Comparison of ENCODE assay signal across 8 mouse cellular contexts in genomic region chr4:141053138-141053537, GRCm38 (mm10). TPM values are rescaled to one million over a fixed set of nuclear protein-coding genes. Genes with fewer than 3 reads are reported as not detected.
A peak's percentile ranks its signal among the peaks of the same experiment; 100 is the strongest.
DNase-seq lines count a peak whose midpoint lies in the region; ATAC-seq and TF ChIP-seq lines count a peak whose summit lies in the region.
"Had no signal": no experiment of that assay in that cellular context is flagged by ENCODE, and none has a peak within 500 bp of the region (broad histone marks: within the 10 kb centered on the region; RNA-seq: fewer than 3 reads in every experiment).

No protein-coding gene starts in this region.

- peak overlapping the region; percentile 29 for H3K4me2 ChIP-seq in hindbrain, postnatal 0 days (ENCODE audit: low read depth, low read length)
- no peak overlapping the region for H3K4me2 ChIP-seq in limb, embryonic 14.5 days (replicated peaks; ENCODE audit: low read depth, low read length, severe bottlenecking)

- peaks cover 33% of the 10 kb centered on the region for H3K36me3 ChIP-seq in E14TG2a.4 (ENCODE audit: insufficient read depth, low read length)
- H3K36me3 ChIP-seq in embryonic facial prominence, embryonic 10.5 days (replicated peaks), result peaks cover 84% of the 10 kb centered on the region
- H3K36me3 ChIP-seq in hindbrain, postnatal 0 days (ENCODE audit: insufficient read depth, low read length), result no peaks in the 10 kb centered on the region
- peaks cover 22% of the 10 kb centered on the region for H3K36me3 ChIP-seq in limb, embryonic 14.5 days (ENCODE audit: control insufficient read depth, insufficient read depth, low read length)

- 39% methylated on average over 8 of the region's 8 CpGs for WGBS in embryonic facial prominence, embryonic 10.5 days
- 40% methylated on average over 8 of the region's 8 CpGs for WGBS in hindbrain, postnatal 0 days
- 59% methylated on average over 8 of the region's 8 CpGs for WGBS in limb, embryonic 14.5 days

- TF ChIP-seq POLR2A in limb, embryonic 14.5 days (IDR thresholded peaks at IDR 0.05; ENCODE audit: borderline replicate concordance, extremely low read depth, insufficient read depth, insufficient read length), result no peak

- peak overlapping the region; percentile 73 for H3K4me3 ChIP-seq in E14TG2a.4 (replicated peaks; ENCODE audit: low read length)
- H3K4me3 ChIP-seq in embryonic facial prominence, embryonic 10.5 days, result peak overlapping the region; percentile 41
- H3K4me3 ChIP-seq in hindbrain, postnatal 0 days (ENCODE audit: low read length), result no peak overlapping the region
- no peak overlapping the region for H3K4me3 ChIP-seq in limb, embryonic 14.5 days (replicated peaks; ENCODE audit: low read length)

- no peaks in the 10 kb centered on the region for H3K9me3 ChIP-seq in E14TG2a.4 (ENCODE audit: low read length)
- H3K9me3 ChIP-seq in embryonic facial prominence, embryonic 10.5 days, result no peaks in the 10 kb centered on the region
- no peaks in the 10 kb centered on the region for H3K9me3 ChIP-seq in hindbrain, postnatal 0 days (ENCODE audit: low read length)
- H3K9me3 ChIP-seq in limb, embryonic 14.5 days (ENCODE audit: control insufficient read depth, low read length), result no peaks in the 10 kb centered on the region

- no peak for ATAC-seq in hindbrain, postnatal 0 days
- ATAC-seq in limb, embryonic 14.5 days (ENCODE audit: low FRiP score, low read depth), result no peak

- peak overlapping the region; percentile 79 for H3K27ac ChIP-seq in embryonic facial prominence, embryonic 10.5 days (replicated peaks)
- peak overlapping the region; percentile 72; the same call in 1 of the 2 replicates for H3K27ac ChIP-seq in hindbrain, postnatal 0 days
- no peak overlapping the region for H3K27ac ChIP-seq in limb, embryonic 14.5 days (replicated peaks; ENCODE audit: low read depth, low read length)

- H3K9ac ChIP-seq in hindbrain, postnatal 0 days (replicated peaks; ENCODE audit: low read length), result peak overlapping the region; percentile 37; the same call in 1 of the 2 replicates
- 0 out of 2 replicates have a peak overlapping the region, but pooled peaks have one; percentile 12 for H3K9ac ChIP-seq in limb, embryonic 14.5 days (ENCODE audit: low read depth, low read length, severe bottlenecking)

- H3K27me3 ChIP-seq in E14TG2a.4 (ENCODE audit: insufficient read depth, low read length), result no peaks in the 10 kb centered on the region
- no peaks in the 10 kb centered on the region for H3K27me3 ChIP-seq in embryonic facial prominence, embryonic 10.5 days (replicated peaks; ENCODE audit: low read depth, poor library complexity, severe bottlenecking)
- H3K27me3 ChIP-seq in hindbrain, postnatal 0 days (ENCODE audit: insufficient read depth, low read length), result no peaks in the 10 kb centered on the region
- H3K27me3 ChIP-seq in limb, embryonic 14.5 days (ENCODE audit: control insufficient read depth, insufficient read depth, low read length), result no peaks in the 10 kb centered on the region

- H3K4me1 ChIP-seq in E14TG2a.4 (replicated peaks; ENCODE audit: low read depth, low read length), result peaks cover 77% of the 10 kb centered on the region
- H3K4me1 ChIP-seq in embryonic facial prominence, embryonic 10.5 days, result peaks cover 52% of the 10 kb centered on the region
- peaks cover 27% of the 10 kb centered on the region for H3K4me1 ChIP-seq in hindbrain, postnatal 0 days (ENCODE audit: insufficient read depth, low read length)
- no peaks in the 10 kb centered on the region for H3K4me1 ChIP-seq in limb, embryonic 14.5 days (ENCODE audit: control insufficient read depth, insufficient read depth, low read length)

- no peak for DNase-seq in embryonic facial prominence, embryonic 10.5 days (ENCODE audit: low spot score)
- DNase-seq in hindbrain, postnatal 0 days (ENCODE audit: low spot score), result no peak
- DNase-seq in limb, embryonic 14.5 days (ENCODE audit: low spot score), result no peak
- no peak for DNase-seq in adrenal gland, adult 2 months
- no peak for DNase-seq in adrenal gland, adult (ENCODE audit: inconsistent age in 2 of 2, low spot score in 1 of 2)
- DNase-seq in testis, postnatal 10 days (ENCODE audit: low spot score), result no peak

- TF ChIP-seq CTCF in E14TG2a.4 (conservative IDR thresholded peaks at IDR 0.05; ENCODE audit: low read length), result no peak
- TF ChIP-seq CTCF in hindbrain, postnatal 0 days (IDR thresholded peaks at IDR 0.05; ENCODE audit: low read depth), result no peak

RNA-seq across cellular contexts. Expression of gene Crocc, which starts 7.2 kb away (rescaled TPM):
- polyA plus RNA-seq in embryonic facial prominence, embryonic 10.5 days (2016; fragmentation: Nextera tagmentation; extraction: Ambion mirVana), result 11.0 and 11.3 TPM in 2 replicates
- 18.7 and 19.7 TPM in 2 replicates for total RNA-seq in hindbrain, postnatal 0 days (2014; rRNA removed)
- 3.8 and 3.9 TPM in 2 replicates for polyA plus RNA-seq in hindbrain, postnatal 0 days (2015; fragmentation: Nextera tagmentation; extraction: Ambion mirVana)
- polyA plus RNA-seq in limb, embryonic 14.5 days (2012; rRNA removed), result 25.9 and 27.8 TPM in 2 replicates
- polyA plus RNA-seq in limb, embryonic 14.5 days (2014; fragmentation: Nextera tagmentation; extraction: Ambion mirVana), result 5.4 and 7.3 TPM in 2 replicates
- total RNA-seq in adrenal gland, adult 2 months (2021), result 1 to 10 TPM; 5.6 to 7.4 TPM
- polyA plus RNA-seq in adrenal gland, adult 2 months (2012; rRNA removed), result 7.1 and 10.5 TPM in 2 replicates

RNA-seq across cellular contexts. Expression of gene Necap2, which starts 25.0 kb away (rescaled TPM):
- polyA plus RNA-seq in embryonic facial prominence, embryonic 10.5 days (2016; fragmentation: Nextera tagmentation; extraction: Ambion mirVana), result 65.6 and 69.4 TPM in 2 replicates
- total RNA-seq in hindbrain, postnatal 0 days (2014; rRNA removed), result 52.5 and 67.5 TPM in 2 replicates
- polyA plus RNA-seq in hindbrain, postnatal 0 days (2015; fragmentation: Nextera tagmentation; extraction: Ambion mirVana), result 51.5 and 51.8 TPM in 2 replicates
- polyA plus RNA-seq in limb, embryonic 14.5 days (2012; rRNA removed), result 79.1 and 91.0 TPM in 2 replicates
- 83.2 and 90.5 TPM in 2 replicates for polyA plus RNA-seq in limb, embryonic 14.5 days (2014; fragmentation: Nextera tagmentation; extraction: Ambion mirVana)
- 10 to 100 TPM; 55.8 to 65.3 TPM for total RNA-seq in adrenal gland, adult 2 months (2021)
- polyA plus RNA-seq in adrenal gland, adult 2 months (2012; rRNA removed), result 54.8 and 63.7 TPM in 2 replicates

RNA-seq across cellular contexts. Expression of gene Spata21, which starts 35.0 kb away (rescaled TPM):
- 0.05 and 0.11 TPM in 2 replicates for polyA plus RNA-seq in embryonic facial prominence, embryonic 10.5 days (2016; fragmentation: Nextera tagmentation; extraction: Ambion mirVana)
- total RNA-seq in hindbrain, postnatal 0 days (2014; rRNA removed), result 0.37 and 0.90 TPM in 2 replicates
- 0.84 and 1.6 TPM in 2 replicates for polyA plus RNA-seq in hindbrain, postnatal 0 days (2015; fragmentation: Nextera tagmentation; extraction: Ambion mirVana)
- polyA plus RNA-seq in limb, embryonic 14.5 days (2012; rRNA removed), result 0.04 and 0.08 TPM in 2 replicates
- 0.18 and 0.43 TPM in 2 replicates for polyA plus RNA-seq in limb, embryonic 14.5 days (2014; fragmentation: Nextera tagmentation; extraction: Ambion mirVana)
- total RNA-seq in adrenal gland, adult 2 months (2021), result not detected
- polyA plus RNA-seq in adrenal gland, adult 2 months (2012; rRNA removed), result not detected in 2 replicates
- total RNA-seq: hematopoietic stem cell, adult 5-6 weeks had no signal

RNA-seq across cellular contexts. Expression of gene Mfap2, which starts 42.9 kb away (rescaled TPM):
- 399 and 480 TPM in 2 replicates for polyA plus RNA-seq in embryonic facial prominence, embryonic 10.5 days (2016; fragmentation: Nextera tagmentation; extraction: Ambion mirVana)
- total RNA-seq in hindbrain, postnatal 0 days (2014; rRNA removed), result 20.6 and 42.3 TPM in 2 replicates
- 92.0 and 99.5 TPM in 2 replicates for polyA plus RNA-seq in hindbrain, postnatal 0 days (2015; fragmentation: Nextera tagmentation; extraction: Ambion mirVana)
- polyA plus RNA-seq in limb, embryonic 14.5 days (2012; rRNA removed), result 708 and 919 TPM in 2 replicates
- polyA plus RNA-seq in limb, embryonic 14.5 days (2014; fragmentation: Nextera tagmentation; extraction: Ambion mirVana), result 1,017 and 1,089 TPM in 2 replicates
- total RNA-seq in adrenal gland, adult 2 months (2021), result 10 to 100 TPM in 1 of 2 experiments, 1 to 10 TPM in 1; 5.7 to 11.1 TPM
- polyA plus RNA-seq in adrenal gland, adult 2 months (2012; rRNA removed), result 37.8 and 42.4 TPM in 2 replicates
- total RNA-seq: hematopoietic stem cell, adult 5-6 weeks had no signal

Comparison
In these comparisons a context has a peak if more than half of its experiments do, and no peak if none do; other contexts are left out.
1. H3K4me3 ChIP-seq: peak in E14TG2a.4 (single experiment) and embryonic facial prominence, embryonic 10.5 days (single experiment); none in hindbrain, postnatal 0 days (single experiment) and limb, embryonic 14.5 days (single experiment).